Mouse (Mus musculus): Measurements from ENCODE around the gene Ankrd28. TPM values are rescaled to one million over a fixed set of nuclear protein-coding genes. Genes with fewer than 3 reads are reported as not detected.
A peak's percentile ranks its signal among the peaks of the same experiment; 100 is the strongest.

The Ankrd28 gene
- polyA plus RNA-seq, 1 experiment from 2014 or later = 12.6 TPM

- Histone ChIP-seq H3K36me3 (0 out of 2 replicates have a peak, but pooled peaks cover 9% of the 10 kb centered on the region), H3K4me3 (no peak overlapping the region), H3K9ac (no peak overlapping the region), H3K9me3 (replicated peaks) (no peaks in the 10 kb centered on the region), H3K27ac (peak overlapping the region; percentile 56), H3K27me3 (no peaks in the 10 kb centered on the region), H3K4me1 (peaks cover 20% of the 10 kb centered on the region), H3K4me2 (replicated peaks) (no peak overlapping the region)
- 64% methylated on average over 15 of the region's 15 CpGs for WGBS
- peak; percentile 85 for ATAC-seq (ENCODE audit: low FRiP score)
Measured at GRCm38 (mm10) chr14:31669642-31670490, 160.6 kb downstream of the Ankrd28 start.

- Histone ChIP-seq H3K9ac (no peak overlapping the region), H3K4me2 (replicated peaks) (no peak overlapping the region), H3K4me1 (peaks cover 24% of the 10 kb centered on the region), H3K4me3 (no peak overlapping the region), H3K36me3 (0 out of 2 replicates have a peak, but pooled peaks cover 9% of the 10 kb centered on the region), H3K27ac (peak overlapping the region; percentile 56), H3K9me3 (replicated peaks) (no peaks in the 10 kb centered on the region), H3K27me3 (no peaks in the 10 kb centered on the region)
- ATAC-seq (ENCODE audit: low FRiP score) = peak; percentile 11; the same call in 1 of the 2 replicates
- 68% methylated on average over 13 of the region's 13 CpGs for WGBS
Measured at GRCm38 (mm10) chr14:31669161-31669611, 161.3 kb downstream of the Ankrd28 start.

- Histone ChIP-seq H3K4me1 (peaks cover 32% of the 10 kb centered on the region), H3K27me3 (no peaks in the 10 kb centered on the region), H3K27ac (peak overlapping the region; percentile 62; the same call in 1 of the 2 replicates), H3K4me3 (no peak overlapping the region), H3K4me2 (replicated peaks) (no peak overlapping the region), H3K36me3 (0 out of 2 replicates have a peak, but pooled peaks cover 9% of the 10 kb centered on the region), H3K9ac (no peak overlapping the region), H3K9me3 (replicated peaks) (no peaks in the 10 kb centered on the region)
- 82% methylated on average over 13 of the region's 13 CpGs for WGBS
- ATAC-seq (ENCODE audit: low FRiP score) = no peak
Measured at GRCm38 (mm10) chr14:31668326-31668725, 162.1 kb downstream of the Ankrd28 start.

- peaks cover 38% of the 10 kb centered on the region for H3K4me1 ChIP-seq
Measured at GRCm38 (mm10) chr14:31667741-31668140, 162.7 kb downstream of the Ankrd28 start.

GRCm38 (mm10) chr14:31666931-31667705 is 163.3 kb downstream of the Ankrd28 start:
- no peak for ATAC-seq (ENCODE audit: low FRiP score)
- Histone ChIP-seq H3K4me1 (peaks cover 44% of the 10 kb centered on the region), H3K4me3 (no peak overlapping the region), H3K9ac (no peak overlapping the region), H3K36me3 (0 out of 2 replicates have a peak, but pooled peaks cover 9% of the 10 kb centered on the region), H3K27ac (no peak overlapping the region), H3K4me2 (replicated peaks) (no peak overlapping the region), H3K27me3 (no peaks in the 10 kb centered on the region), H3K9me3 (replicated peaks) (no peaks in the 10 kb centered on the region)
- 95% methylated on average over 28 of the region's 28 CpGs for WGBS

More at GRCm38 (mm10) chr14:31667741-31668140, 162.7 kb downstream of the Ankrd28 start:
- no peak for ATAC-seq (ENCODE audit: low FRiP score)
- Histone ChIP-seq H3K4me2 (replicated peaks) (no peak overlapping the region), H3K27me3 (no peaks in the 10 kb centered on the region), H3K9ac (no peak overlapping the region), H3K9me3 (replicated peaks) (no peaks in the 10 kb centered on the region), H3K4me3 (no peak overlapping the region), H3K36me3 (0 out of 2 replicates have a peak, but pooled peaks cover 9% of the 10 kb centered on the region), H3K27ac (no peak overlapping the region)
- WGBS = 90% methylated on average over 6 of the region's 6 CpGs

- peaks cover 51% of the 10 kb centered on the region for H3K4me1 ChIP-seq
- 87% methylated on average over 4 of the region's 4 CpGs for WGBS
- no peak overlapping the region for H3K27ac ChIP-seq
Measured at GRCm38 (mm10) chr14:31665566-31665940, 164.9 kb downstream of the Ankrd28 start.

GRCm38 (mm10) chr14:31664903-31665565 is 165.4 kb downstream of the Ankrd28 start:
- ATAC-seq (ENCODE audit: low FRiP score) = no peak
- Histone ChIP-seq H3K9ac (no peak overlapping the region), H3K4me3 (no peak overlapping the region), H3K27ac (0 out of 2 replicates have a peak overlapping the region, but pooled peaks have one; percentile 37), H3K4me1 (peaks cover 53% of the 10 kb centered on the region), H3K4me2 (replicated peaks) (no peak overlapping the region), H3K27me3 (no peaks in the 10 kb centered on the region), H3K9me3 (replicated peaks) (no peaks in the 10 kb centered on the region), H3K36me3 (0 out of 2 replicates have a peak, but pooled peaks cover 9% of the 10 kb centered on the region)
- 68% methylated on average over 12 of the region's 12 CpGs for WGBS

More at GRCm38 (mm10) chr14:31665566-31665940, 164.9 kb downstream of the Ankrd28 start:
- Histone ChIP-seq H3K9me3 (replicated peaks) (no peaks in the 10 kb centered on the region), H3K36me3 (0 out of 2 replicates have a peak, but pooled peaks cover 9% of the 10 kb centered on the region), H3K9ac (no peak overlapping the region), H3K27me3 (no peaks in the 10 kb centered on the region), H3K4me3 (no peak overlapping the region), H3K4me2 (replicated peaks) (no peak overlapping the region)
- ATAC-seq (ENCODE audit: low FRiP score) = no peak

GRCm38 (mm10) chr14:31664100-31664902 is 166.2 kb downstream of the Ankrd28 start:
- ATAC-seq (ENCODE audit: low FRiP score) = no peak
- H3K9ac ChIP-seq = no peak overlapping the region
- H3K27ac ChIP-seq = peak overlapping the region; percentile 97
- no peaks in the 10 kb centered on the region for H3K9me3 ChIP-seq (replicated peaks)
- H3K4me1 ChIP-seq = peaks cover 53% of the 10 kb centered on the region
- H3K27me3 ChIP-seq = no peaks in the 10 kb centered on the region
- no peak overlapping the region for H3K4me3 ChIP-seq
- no peak overlapping the region for H3K4me2 ChIP-seq (replicated peaks)
- 71% methylated on average over 18 of the region's 18 CpGs for WGBS
- H3K36me3 ChIP-seq = 0 out of 2 replicates have a peak, but pooled peaks cover 9% of the 10 kb centered on the region

- Histone ChIP-seq H3K4me3 (no peak overlapping the region), H3K27me3 (no peaks in the 10 kb centered on the region), H3K9ac (no peak overlapping the region), H3K27ac (peak overlapping the region; percentile 97), H3K4me1 (peaks cover 51% of the 10 kb centered on the region), H3K36me3 (0 out of 2 replicates have a peak, but pooled peaks cover 9% of the 10 kb centered on the region), H3K9me3 (replicated peaks) (no peaks in the 10 kb centered on the region), H3K4me2 (replicated peaks) (no peak overlapping the region)
- WGBS = 85% methylated on average over 13 of the region's 13 CpGs
- ATAC-seq (ENCODE audit: low FRiP score) = no peak
Measured at GRCm38 (mm10) chr14:31663376-31664099, 166.9 kb downstream of the Ankrd28 start.

- H3K9me3 ChIP-seq (replicated peaks) = no peaks in the 10 kb centered on the region
- WGBS = 22% methylated on average over 9 of the region's 9 CpGs
- H3K4me3 ChIP-seq = peak overlapping the region; percentile 38
- H3K27me3 ChIP-seq = no peaks in the 10 kb centered on the region
- 0 out of 2 replicates have a peak, but pooled peaks cover 9% of the 10 kb centered on the region for H3K36me3 ChIP-seq
- H3K4me2 ChIP-seq (replicated peaks) = peak overlapping the region; percentile 59
- H3K9ac ChIP-seq = peak overlapping the region; percentile 64
- ATAC-seq (ENCODE audit: low FRiP score) = peak; percentile 77
- peak overlapping the region; percentile 97 for H3K27ac ChIP-seq
- H3K4me1 ChIP-seq = peaks cover 51% of the 10 kb centered on the region
Measured at GRCm38 (mm10) chr14:31662555-31663211, 167.8 kb downstream of the Ankrd28 start.
